Mouse (Mus musculus): ENCODE measurements around the gene Hapln1. TPM values are rescaled to one million over a fixed set of nuclear protein-coding genes. Genes with fewer than 3 reads are reported as not detected.

The Hapln1 gene
- polyA plus RNA-seq, 1 experiment from 2014 or later: 4.5 TPM

- no peak for DNase-seq (ENCODE audit: low spot score)
- Histone ChIP-seq H3K36me3 (ENCODE audit: control insufficient read depth, insufficient read depth, low read length) (no peaks in the 10 kb centered on the region), H3K4me2 (ENCODE audit: low read length) (peak overlapping the region; percentile 90; the same call in 1 of the 2 replicates), H3K4me1 (replicated peaks; ENCODE audit: control insufficient read depth, insufficient read depth, low read length) (peaks cover 9% of the 10 kb centered on the region; the same call in 1 of the 2 replicates), H3K4me3 (ENCODE audit: low read depth, low read length) (peak overlapping the region; percentile 2; the same call in 1 of the 2 replicates), H3K9me3 (ENCODE audit: control insufficient read depth, low read length) (no peaks in the 10 kb centered on the region), H3K27me3 (replicated peaks; ENCODE audit: control insufficient read depth, insufficient read depth, low read length) (no peaks in the 10 kb centered on the region), H3K27ac (ENCODE audit: low read depth) (no peak overlapping the region), H3K9ac (ENCODE audit: low read length) (no peak overlapping the region)
- WGBS: 31% methylated on average over 11 of the region's 11 CpGs
- ATAC-seq (replicated peaks; ENCODE audit: low FRiP score, low TSS enrichment, low read depth): no peak
Measured at GRCm38 (mm10) chr13:89540301-89540982, 846 bp downstream of the Hapln1 start.

- no peaks in the 10 kb centered on the region for H3K27me3 ChIP-seq (replicated peaks; ENCODE audit: control insufficient read depth, insufficient read depth, low read length)
- ATAC-seq (replicated peaks; ENCODE audit: low FRiP score, low TSS enrichment, low read depth): no peak
- H3K4me2 ChIP-seq (ENCODE audit: low read length): no peak overlapping the region
- 4% methylated on average over 3 of the region's 3 CpGs for WGBS
- DNase-seq (ENCODE audit: low spot score): no peak
- no peak overlapping the region for H3K27ac ChIP-seq (ENCODE audit: low read depth)
- H3K36me3 ChIP-seq (ENCODE audit: control insufficient read depth, insufficient read depth, low read length): no peaks in the 10 kb centered on the region
- H3K4me3 ChIP-seq (ENCODE audit: low read depth, low read length): no peak overlapping the region
- no peak overlapping the region for H3K9ac ChIP-seq (ENCODE audit: low read length)
- no peaks in the 10 kb centered on the region for H3K9me3 ChIP-seq (ENCODE audit: control insufficient read depth, low read length)
- H3K4me1 ChIP-seq (replicated peaks; ENCODE audit: control insufficient read depth, insufficient read depth, low read length): peaks cover 9% of the 10 kb centered on the region; the same call in 1 of the 2 replicates
Measured at GRCm38 (mm10) chr13:89543003-89543402, 3.4 kb downstream of the Hapln1 start.

- no peaks in the 10 kb centered on the region for H3K36me3 ChIP-seq (ENCODE audit: control insufficient read depth, insufficient read depth, low read length)
- H3K9me3 ChIP-seq (ENCODE audit: control insufficient read depth, low read length): no peaks in the 10 kb centered on the region
- H3K9ac ChIP-seq (ENCODE audit: low read length): no peak overlapping the region
- no peak overlapping the region for H3K27ac ChIP-seq (ENCODE audit: low read depth)
- no peak overlapping the region for H3K4me2 ChIP-seq (ENCODE audit: low read length)
- H3K4me3 ChIP-seq (ENCODE audit: low read depth, low read length): no peak overlapping the region
- H3K27me3 ChIP-seq (replicated peaks; ENCODE audit: control insufficient read depth, insufficient read depth, low read length): no peaks in the 10 kb centered on the region
- no peaks in the 10 kb centered on the region for H3K4me1 ChIP-seq (replicated peaks; ENCODE audit: control insufficient read depth, insufficient read depth, low read length)
- WGBS: 18% methylated on average over 2 of the region's 2 CpGs
- ATAC-seq (replicated peaks; ENCODE audit: low FRiP score, low TSS enrichment, low read depth) (no peak), DNase-seq (ENCODE audit: low spot score) (peak; percentile 66)
Measured at GRCm38 (mm10) chr13:89548203-89548740, 8.7 kb downstream of the Hapln1 start.

- Histone ChIP-seq H3K27ac (ENCODE audit: low read depth) (no peak overlapping the region), H3K4me1 (replicated peaks; ENCODE audit: control insufficient read depth, insufficient read depth, low read length) (no peaks in the 10 kb centered on the region), H3K27me3 (replicated peaks; ENCODE audit: control insufficient read depth, insufficient read depth, low read length) (no peaks in the 10 kb centered on the region), H3K36me3 (ENCODE audit: control insufficient read depth, insufficient read depth, low read length) (no peaks in the 10 kb centered on the region), H3K4me2 (ENCODE audit: low read length) (no peak overlapping the region), H3K4me3 (ENCODE audit: low read depth, low read length) (no peak overlapping the region), H3K9me3 (ENCODE audit: control insufficient read depth, low read length) (no peaks in the 10 kb centered on the region), H3K9ac (ENCODE audit: low read length) (no peak overlapping the region)
- ATAC-seq (replicated peaks; ENCODE audit: low FRiP score, low TSS enrichment, low read depth) (no peak), DNase-seq (ENCODE audit: low spot score) (no peak)
- 42% methylated on average over 3 of the region's 4 CpGs for WGBS
Measured at GRCm38 (mm10) chr13:89549507-89549906, 9.9 kb downstream of the Hapln1 start.

- no peak overlapping the region for H3K4me2 ChIP-seq (ENCODE audit: low read length)
- WGBS: 31% methylated on average over 1 of the region's 1 CpGs
- ATAC-seq (replicated peaks; ENCODE audit: low FRiP score, low TSS enrichment, low read depth) (no peak), DNase-seq (ENCODE audit: low spot score) (no peak)
- H3K4me3 ChIP-seq (ENCODE audit: low read depth, low read length): no peak overlapping the region
- no peaks in the 10 kb centered on the region for H3K9me3 ChIP-seq (ENCODE audit: control insufficient read depth, low read length)
- no peaks in the 10 kb centered on the region for H3K27me3 ChIP-seq (replicated peaks; ENCODE audit: control insufficient read depth, insufficient read depth, low read length)
- no peak overlapping the region for H3K27ac ChIP-seq (ENCODE audit: low read depth)
- H3K9ac ChIP-seq (ENCODE audit: low read length): no peak overlapping the region
- no peaks in the 10 kb centered on the region for H3K4me1 ChIP-seq (replicated peaks; ENCODE audit: control insufficient read depth, insufficient read depth, low read length)
- no peaks in the 10 kb centered on the region for H3K36me3 ChIP-seq (ENCODE audit: control insufficient read depth, insufficient read depth, low read length)
Measured at GRCm38 (mm10) chr13:89551502-89551901, 11.9 kb downstream of the Hapln1 start.

- Histone ChIP-seq H3K27ac (ENCODE audit: low read depth) (no peak overlapping the region), H3K9ac (ENCODE audit: low read length) (no peak overlapping the region), H3K4me3 (ENCODE audit: low read depth, low read length) (no peak overlapping the region), H3K27me3 (replicated peaks; ENCODE audit: control insufficient read depth, insufficient read depth, low read length) (no peaks in the 10 kb centered on the region), H3K36me3 (ENCODE audit: control insufficient read depth, insufficient read depth, low read length) (no peaks in the 10 kb centered on the region), H3K4me1 (replicated peaks; ENCODE audit: control insufficient read depth, insufficient read depth, low read length) (no peaks in the 10 kb centered on the region), H3K4me2 (ENCODE audit: low read length) (no peak overlapping the region), H3K9me3 (ENCODE audit: control insufficient read depth, low read length) (no peaks in the 10 kb centered on the region)
- no peak for ATAC-seq (replicated peaks; ENCODE audit: low FRiP score, low TSS enrichment, low read depth)
- DNase-seq (ENCODE audit: low spot score): no peak
- 88% methylated on average over 5 of the region's 5 CpGs for WGBS
Measured at GRCm38 (mm10) chr13:89564518-89564917, 24.9 kb downstream of the Hapln1 start.

- 68% methylated on average over 4 of the region's 4 CpGs for WGBS
Measured at GRCm38 (mm10) chr13:89566300-89566699, 26.7 kb downstream of the Hapln1 start.

GRCm38 (mm10) chr13:89579115-89579514, 39.5 kb downstream of the Hapln1 start:
- ATAC-seq (replicated peaks; ENCODE audit: low FRiP score, low TSS enrichment, low read depth) (no peak), DNase-seq (ENCODE audit: low spot score) (no peak)
- Histone ChIP-seq H3K36me3 (ENCODE audit: control insufficient read depth, insufficient read depth, low read length) (no peaks in the 10 kb centered on the region), H3K9me3 (ENCODE audit: control insufficient read depth, low read length) (no peaks in the 10 kb centered on the region), H3K9ac (ENCODE audit: low read length) (no peak overlapping the region), H3K4me3 (ENCODE audit: low read depth, low read length) (no peak overlapping the region), H3K27ac (ENCODE audit: low read depth) (no peak overlapping the region), H3K4me1 (replicated peaks; ENCODE audit: control insufficient read depth, insufficient read depth, low read length) (peaks cover 9% of the 10 kb centered on the region), H3K4me2 (ENCODE audit: low read length) (no peak overlapping the region), H3K27me3 (replicated peaks; ENCODE audit: control insufficient read depth, insufficient read depth, low read length) (no peaks in the 10 kb centered on the region)
- 99% methylated on average over 2 of the region's 2 CpGs for WGBS

More at GRCm38 (mm10) chr13:89566300-89566699, 26.7 kb downstream of the Hapln1 start:
- H3K9ac ChIP-seq (ENCODE audit: low read length): no peak overlapping the region
- no peak overlapping the region for H3K4me3 ChIP-seq (ENCODE audit: low read depth, low read length)
- H3K27me3 ChIP-seq (replicated peaks; ENCODE audit: control insufficient read depth, insufficient read depth, low read length): no peaks in the 10 kb centered on the region
- no peak for ATAC-seq (replicated peaks; ENCODE audit: low FRiP score, low TSS enrichment, low read depth)
- DNase-seq (ENCODE audit: low spot score): no peak
- no peaks in the 10 kb centered on the region for H3K9me3 ChIP-seq (ENCODE audit: control insufficient read depth, low read length)
- H3K4me1 ChIP-seq (replicated peaks; ENCODE audit: control insufficient read depth, insufficient read depth, low read length): no peaks in the 10 kb centered on the region
- H3K4me2 ChIP-seq (ENCODE audit: low read length): no peak overlapping the region
- no peaks in the 10 kb centered on the region for H3K36me3 ChIP-seq (ENCODE audit: control insufficient read depth, insufficient read depth, low read length)
- H3K27ac ChIP-seq (ENCODE audit: low read depth): no peak overlapping the region

All from intestine, embryonic 14.5 days (tissue).